Mouse (Mus musculus) bone marrow, adult 2 months (tissue): ENCODE measurements at regions not wholly inside any gene's neighbourhood (a gene's known extent, or its start where the extent isn't known, plus 50 kb on each side); places are given as distances from the start of the nearest gene placed in this dataset.
A peak's percentile ranks its signal among the peaks of the same experiment; 100 is the strongest.

Source experiments
- CTCF ChIP-seq: fragments of 200-500 bp; IDR thresholded peaks from 2 replicates; pipeline ENCODE4 v1.5.1; 2011; ENCODE audit warnings: low read length, control low read depth; ENCODE audit not compliant: control insufficient read depth, insufficient read depth
- POLR2A ChIP-seq: fragments of 200-500 bp; IDR thresholded peaks from 2 replicates; pipeline ENCODE4 v1.6.1; 2011; ENCODE audit warnings: low read depth, mild to moderate bottlenecking, control low read depth, low read length, borderline replicate concordance; ENCODE audit not compliant: control insufficient read depth

DNA sequence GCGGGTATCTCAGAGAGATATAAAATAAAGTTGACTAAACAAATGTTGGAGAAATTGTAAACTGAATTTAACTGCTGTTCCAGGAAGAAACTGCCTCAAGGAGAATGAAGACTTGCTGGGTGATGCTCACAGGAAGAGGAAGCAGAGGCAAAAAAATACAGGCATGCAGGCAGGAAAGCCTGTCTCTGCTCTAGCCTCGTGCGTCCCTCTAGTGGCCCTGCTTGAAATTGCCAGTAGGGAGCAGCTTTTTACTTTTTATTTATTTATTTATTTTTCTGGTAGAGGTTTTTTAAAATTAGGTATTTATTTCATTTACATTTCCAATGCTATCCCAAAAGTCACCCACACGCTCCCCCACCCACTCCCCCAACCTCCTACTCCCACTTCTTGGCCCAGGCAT, 118.1 kb downstream of the 4930474N05Rik start:
- TF ChIP-seq CTCF (peak; percentile 36; the same call in 1 of the 2 replicates), POLR2A (no peak)
